ENCODE assay signal across 26 mouse cellular contexts in the genomic region with DNA sequence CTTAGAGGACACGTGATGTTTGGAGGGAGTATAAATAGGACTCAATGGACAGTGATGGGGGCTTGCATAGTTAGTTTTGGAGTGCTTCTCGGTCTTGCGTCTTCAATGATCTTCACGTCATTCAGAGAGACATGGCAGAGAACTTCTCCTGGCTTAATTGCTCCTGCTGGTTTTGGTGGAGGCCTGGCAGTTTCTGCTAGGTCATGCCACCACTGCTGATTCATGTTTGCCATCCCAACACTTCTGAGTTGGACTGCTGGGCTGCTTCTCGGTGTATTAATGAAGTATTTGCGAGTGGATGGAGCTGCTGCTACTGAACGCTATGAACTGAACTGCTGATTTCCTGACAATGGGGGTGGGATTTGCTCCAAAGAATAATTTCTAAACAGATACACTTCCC. TPM values are rescaled to one million over a fixed set of nuclear protein-coding genes. Genes with fewer than 3 reads are reported as not detected.
DNase-seq lines count a peak whose midpoint lies in the region; ATAC-seq and TF ChIP-seq lines count a peak whose summit lies in the region.
"Had no signal": no experiment of that assay in that cellular context is flagged by ENCODE, and none has a peak within 500 bp of the region (broad histone marks: within the 10 kb centered on the region; RNA-seq: fewer than 3 reads in every experiment).

No protein-coding gene starts in this region.

- no peak for TF ChIP-seq CTCF in hindbrain, postnatal 0 days (IDR thresholded peaks at IDR 0.05; ENCODE audit: low read depth)

- no peak overlapping the region for H3K4me3 ChIP-seq in heart, embryonic 13.5 days
- H3K4me3 ChIP-seq in heart, embryonic 10.5 days, result no peak overlapping the region
- H3K4me3 ChIP-seq in midbrain, embryonic 11.5 days (ENCODE audit: low read depth, low read length), result no peak overlapping the region
- no peak overlapping the region for H3K4me3 ChIP-seq in midbrain, embryonic 13.5 days (replicated peaks)
- no peak overlapping the region for H3K4me3 ChIP-seq in liver, embryonic 13.5 days (replicated peaks)
- no peak overlapping the region for H3K4me3 ChIP-seq in liver, embryonic 16.5 days (ENCODE audit: low read depth, low read length)
- no peak overlapping the region for H3K4me3 ChIP-seq in hindbrain, postnatal 0 days (ENCODE audit: low read length)
- H3K4me3 ChIP-seq: embryonic facial prominence, embryonic 10.5 days; embryonic facial prominence, embryonic 13.5 days; forebrain, embryonic 13.5 days; heart, embryonic 12.5 days had no signal

- H3K36me3 ChIP-seq in heart, embryonic 13.5 days, result peaks cover 21% of the 10 kb centered on the region
- H3K36me3 ChIP-seq in heart, embryonic 10.5 days, result peaks cover 16% of the 10 kb centered on the region
- H3K36me3 ChIP-seq in midbrain, embryonic 11.5 days (ENCODE audit: control insufficient read depth, insufficient read depth, low read length), result peaks cover 8% of the 10 kb centered on the region; the same call in 1 of the 2 replicates
- peaks cover 16% of the 10 kb centered on the region for H3K36me3 ChIP-seq in midbrain, embryonic 13.5 days
- peaks cover 20% of the 10 kb centered on the region for H3K36me3 ChIP-seq in liver, embryonic 13.5 days
- H3K36me3 ChIP-seq in liver, embryonic 16.5 days (ENCODE audit: control insufficient read depth, insufficient read depth), result peaks cover 8% of the 10 kb centered on the region
- peaks cover 5% of the 10 kb centered on the region; the same call in 1 of the 2 replicates for H3K36me3 ChIP-seq in hindbrain, postnatal 0 days (ENCODE audit: insufficient read depth, low read length)

- no peak overlapping the region for H3K4me2 ChIP-seq in heart, embryonic 13.5 days
- H3K4me2 ChIP-seq in midbrain, embryonic 11.5 days, result no peak overlapping the region
- H3K4me2 ChIP-seq in midbrain, embryonic 13.5 days (replicated peaks), result no peak overlapping the region
- no peak overlapping the region for H3K4me2 ChIP-seq in liver, embryonic 13.5 days
- H3K4me2 ChIP-seq in liver, embryonic 16.5 days (ENCODE audit: low read depth, low read length), result no peak overlapping the region
- H3K4me2 ChIP-seq in hindbrain, postnatal 0 days (ENCODE audit: low read depth, low read length), result no peak overlapping the region
- H3K4me2 ChIP-seq: heart, embryonic 12.5 days had no signal

- peaks cover 15% of the 10 kb centered on the region for H3K4me1 ChIP-seq in heart, embryonic 13.5 days
- H3K4me1 ChIP-seq in heart, embryonic 10.5 days, result peaks cover 15% of the 10 kb centered on the region
- H3K4me1 ChIP-seq in midbrain, embryonic 11.5 days (ENCODE audit: control insufficient read depth, insufficient read depth, low read length), result peaks cover 9% of the 10 kb centered on the region
- peaks cover 14% of the 10 kb centered on the region for H3K4me1 ChIP-seq in midbrain, embryonic 13.5 days (replicated peaks)
- peaks cover 38% of the 10 kb centered on the region for H3K4me1 ChIP-seq in liver, embryonic 13.5 days (replicated peaks)
- H3K4me1 ChIP-seq in liver, embryonic 16.5 days (ENCODE audit: control insufficient read depth, low read depth, low read length), result peaks cover 23% of the 10 kb centered on the region
- H3K4me1 ChIP-seq in hindbrain, postnatal 0 days (ENCODE audit: insufficient read depth, low read length), result peaks cover 7% of the 10 kb centered on the region

- DNase-seq in heart, embryonic 10.5 days (ENCODE audit: low spot score), result no peak
- DNase-seq in midbrain, embryonic 11.5 days (ENCODE audit: low spot score, missing footprints), result peak; percentile 75
- peak; percentile 26 for DNase-seq in liver, embryonic 13.5 days
- no peak for DNase-seq in hindbrain, postnatal 0 days (ENCODE audit: low spot score)
- no peak for DNase-seq in gastrocnemius, postnatal 14 days
- DNase-seq: adrenal gland, adult 8-10 months; adrenal gland, postnatal 36 days; cerebellum, adult 11 months; cerebellum, adult 8-10 months; cerebellum, postnatal 36 days; embryo, embryonic 11 days; gastrocnemius, postnatal 10 days; heart, adult 11 months; heart, postnatal 14 days; heart, postnatal 4 days had no signal

- H3K27me3 ChIP-seq in heart, embryonic 13.5 days (replicated peaks), result no peaks in the 10 kb centered on the region
- no peaks in the 10 kb centered on the region for H3K27me3 ChIP-seq in heart, embryonic 10.5 days (ENCODE audit: insufficient read depth, poor library complexity, severe bottlenecking)
- no peaks in the 10 kb centered on the region for H3K27me3 ChIP-seq in midbrain, embryonic 11.5 days (ENCODE audit: control insufficient read depth, insufficient read depth, low read length)
- no peaks in the 10 kb centered on the region for H3K27me3 ChIP-seq in midbrain, embryonic 13.5 days
- H3K27me3 ChIP-seq in liver, embryonic 13.5 days, result no peaks in the 10 kb centered on the region
- H3K27me3 ChIP-seq in liver, embryonic 16.5 days (ENCODE audit: control insufficient read depth, insufficient read depth, low read depth, low read length), result no peaks in the 10 kb centered on the region
- no peaks in the 10 kb centered on the region for H3K27me3 ChIP-seq in hindbrain, postnatal 0 days (ENCODE audit: insufficient read depth, low read length)
- H3K27me3 ChIP-seq: embryonic facial prominence, embryonic 13.5 days; forebrain, embryonic 13.5 days; heart, embryonic 12.5 days had no signal

- no peak overlapping the region for H3K9ac ChIP-seq in heart, embryonic 13.5 days
- H3K9ac ChIP-seq in midbrain, embryonic 11.5 days (ENCODE audit: low read length), result no peak overlapping the region
- H3K9ac ChIP-seq in midbrain, embryonic 13.5 days (replicated peaks), result no peak overlapping the region
- H3K9ac ChIP-seq in liver, embryonic 13.5 days, result no peak overlapping the region
- no peak overlapping the region for H3K9ac ChIP-seq in liver, embryonic 16.5 days (ENCODE audit: low read depth, low read length)
- no peak overlapping the region for H3K9ac ChIP-seq in hindbrain, postnatal 0 days (replicated peaks; ENCODE audit: low read length)
- H3K9ac ChIP-seq: embryonic facial prominence, embryonic 13.5 days; forebrain, embryonic 13.5 days; heart, embryonic 12.5 days; hindbrain, embryonic 14.5 days had no signal

- WGBS in heart, embryonic 13.5 days, result 84% methylated on average over 7 of the region's 7 CpGs
- 88% methylated on average over 7 of the region's 7 CpGs for WGBS in heart, embryonic 10.5 days
- 91% methylated on average over 7 of the region's 7 CpGs for WGBS in midbrain, embryonic 11.5 days
- 94% methylated on average over 7 of the region's 7 CpGs for WGBS in midbrain, embryonic 13.5 days
- WGBS in liver, embryonic 13.5 days (ENCODE audit: insufficient replicate concordance), result 82% methylated on average over 7 of the region's 7 CpGs
- 81% methylated on average over 7 of the region's 7 CpGs for WGBS in liver, embryonic 16.5 days (ENCODE audit: insufficient replicate concordance)
- WGBS in hindbrain, postnatal 0 days, result 95% methylated on average over 7 of the region's 7 CpGs

- no peaks in the 10 kb centered on the region for H3K9me3 ChIP-seq in heart, embryonic 13.5 days
- H3K9me3 ChIP-seq in heart, embryonic 10.5 days, result no peaks in the 10 kb centered on the region
- no peaks in the 10 kb centered on the region for H3K9me3 ChIP-seq in midbrain, embryonic 11.5 days (ENCODE audit: control insufficient read depth, low read length)
- H3K9me3 ChIP-seq in midbrain, embryonic 13.5 days, result no peaks in the 10 kb centered on the region
- no peaks in the 10 kb centered on the region for H3K9me3 ChIP-seq in liver, embryonic 13.5 days (replicated peaks)
- H3K9me3 ChIP-seq in liver, embryonic 16.5 days (replicated peaks; ENCODE audit: control insufficient read depth, low read length), result no peaks in the 10 kb centered on the region
- no peaks in the 10 kb centered on the region for H3K9me3 ChIP-seq in hindbrain, postnatal 0 days (ENCODE audit: low read length)
- H3K9me3 ChIP-seq: embryonic facial prominence, embryonic 10.5 days; embryonic facial prominence, embryonic 13.5 days; forebrain, embryonic 10.5 days; forebrain, embryonic 13.5 days; heart, embryonic 12.5 days had no signal

- H3K27ac ChIP-seq in heart, embryonic 13.5 days (replicated peaks), result 0 out of 2 replicates have a peak overlapping the region, but pooled peaks have one; percentile 84
- no peak overlapping the region for H3K27ac ChIP-seq in heart, embryonic 10.5 days
- no peak overlapping the region for H3K27ac ChIP-seq in midbrain, embryonic 11.5 days (ENCODE audit: low read depth, low read length)
- H3K27ac ChIP-seq in midbrain, embryonic 13.5 days, result no peak overlapping the region
- peak overlapping the region; percentile 86 for H3K27ac ChIP-seq in liver, embryonic 13.5 days
- H3K27ac ChIP-seq in liver, embryonic 16.5 days (ENCODE audit: low read length), result peak overlapping the region; percentile 46; the same call in 1 of the 2 replicates
- no peak overlapping the region for H3K27ac ChIP-seq in hindbrain, postnatal 0 days
- H3K27ac ChIP-seq: embryonic facial prominence, embryonic 10.5 days; embryonic facial prominence, embryonic 13.5 days; forebrain, embryonic 10.5 days; forebrain, embryonic 13.5 days had no signal

- no peak for ATAC-seq in heart, embryonic 13.5 days (ENCODE audit: extremely low read depth, insufficient number of reproducible peaks, low FRiP score, low TSS enrichment)
- ATAC-seq in midbrain, embryonic 11.5 days (ENCODE audit: low FRiP score), result no peak
- no peak for ATAC-seq in midbrain, embryonic 13.5 days
- ATAC-seq in liver, embryonic 13.5 days (ENCODE audit: low read depth), result no peak
- ATAC-seq in liver, embryonic 16.5 days (ENCODE audit: low read depth), result no peak
- no peak for ATAC-seq in hindbrain, postnatal 0 days
- ATAC-seq: CD4-positive, CD25-positive, alpha-beta regulatory T cell, adult 4 months; forebrain, embryonic 13.5 days; forebrain, embryonic 16.5 days had no signal

- intact Hi-C loops in gastrocnemius, postnatal 14 days (cut with DNase I; ENCODE audit: low total_unique reads), result no loop called here

RNA-seq across cellular contexts. Expression of a gene that starts 1.4 kb away (rescaled TPM):
- polyA plus RNA-seq in heart, embryonic 13.5 days (2015; fragmentation: Nextera tagmentation; extraction: Ambion mirVana), result 196 and 218 TPM in 2 replicates
- 209 and 232 TPM in 2 replicates for polyA plus RNA-seq in heart, embryonic 10.5 days (2016; fragmentation: Nextera tagmentation; extraction: Ambion mirVana)
- polyA plus RNA-seq in midbrain, embryonic 11.5 days (2014; fragmentation: Nextera tagmentation; extraction: Ambion mirVana), result 281 and 293 TPM in 2 replicates
- 353 and 358 TPM in 2 replicates for polyA plus RNA-seq in midbrain, embryonic 13.5 days (2015; fragmentation: Nextera tagmentation; extraction: Ambion mirVana)
- polyA plus RNA-seq in liver, embryonic 13.5 days (2015; fragmentation: Nextera tagmentation; extraction: Ambion mirVana), result 120 and 130 TPM in 2 replicates
- polyA plus RNA-seq in liver, embryonic 16.5 days (2015; fragmentation: Nextera tagmentation; extraction: Ambion mirVana), result 85.3 and 92.3 TPM in 2 replicates
- 126 and 151 TPM in 2 replicates for total RNA-seq in hindbrain, postnatal 0 days (2014; rRNA removed)
- 330 and 361 TPM in 2 replicates for polyA plus RNA-seq in hindbrain, postnatal 0 days (2015; fragmentation: Nextera tagmentation; extraction: Ambion mirVana)
- total RNA-seq in gastrocnemius, postnatal 14 days (2021), result 100 to 1,000 TPM; 130 to 138 TPM

Comparison
In these comparisons a context has a peak if more than half of its experiments do, and no peak if none do; other contexts are left out.
1. H3K27ac ChIP-seq: peak in heart, embryonic 13.5 days (single experiment), liver, embryonic 13.5 days (single experiment) and liver, embryonic 16.5 days (single experiment); none in heart, embryonic 10.5 days (single experiment), midbrain, embryonic 11.5 days (single experiment), midbrain, embryonic 13.5 days (single experiment) and hindbrain, postnatal 0 days (single experiment).
2. DNase-seq: peak in midbrain, embryonic 11.5 days (single experiment) and liver, embryonic 13.5 days (single experiment); none in heart, embryonic 10.5 days (single experiment), hindbrain, postnatal 0 days (single experiment) and gastrocnemius, postnatal 14 days (single experiment).